Mouse (Mus musculus) embryo, embryonic 10 days (tissue): ENCODE measurements around the gene Pmm1.
A peak's percentile ranks its signal among the peaks of the same experiment; 100 is the strongest.
"Not testable (repeated sequence)": the region's sequence is repeated elsewhere in the genome, so short reads cannot be mapped to it uniquely, and the experiment has no call there.

Experiments used
- DNase-seq: peaks from one replicate; pipeline ENCODE4 v3.0.0-alpha.2; 2015; ENCODE audit warnings: low spot score

Pmm1 gene

GRCm38 (mm10) chr15:81926446-81926822 lies 34.3 kb downstream of the Pmm1 start:
- DNase-seq, result no peak

- peak; percentile 94 for DNase-seq
These were observed 34.8 kb downstream of the Pmm1 start, which contains the start of gene Polr3h for GRCm38 (mm10) chr15:81925760-81926445. TSS of gene Polr3h (minus strand) at chr15:81926240.

GRCm38 (mm10) chr15:81924933-81925332 lies 35.8 kb downstream of the Pmm1 start:
- no peak for DNase-seq

- DNase-seq, result no peak
These were observed 39.5 kb downstream of the Pmm1 start for GRCm38 (mm10) chr15:81921255-81921654.

GRCm38 (mm10) chr15:81920546-81921217 lies 40.0 kb downstream of the Pmm1 start:
- DNase-seq, result no peak

GRCm38 (mm10) chr15:81919062-81919461 lies 41.7 kb downstream of the Pmm1 start:
- DNase-seq, result no peak

GRCm38 (mm10) chr15:81917621-81918463 lies 42.9 kb downstream of the Pmm1 start:
- DNase-seq, result peak; percentile 78

- DNase-seq, result no peak
These were observed 43.5 kb downstream of the Pmm1 start for GRCm38 (mm10) chr15:81917201-81917600.

- DNase-seq, result no peak
These were observed 45.1 kb downstream of the Pmm1 start for GRCm38 (mm10) chr15:81915663-81916062.

- no peak for DNase-seq
These were observed 46.1 kb downstream of the Pmm1 start for GRCm38 (mm10) chr15:81914668-81915067.

- no peak for DNase-seq
These were observed 48.2 kb downstream of the Pmm1 start for GRCm38 (mm10) chr15:81912498-81912897.

GRCm38 (mm10) chr15:81908767-81909166 lies 52.0 kb downstream of the Pmm1 start:
- DNase-seq, result not testable (repeated sequence)

GRCm38 (mm10) chr15:81907953-81908352 lies 52.8 kb downstream of the Pmm1 start:
- no peak for DNase-seq

GRCm38 (mm10) chr15:81904939-81905338 lies 55.8 kb downstream of the Pmm1 start:
- DNase-seq, result peak; percentile 65
